19 mouse cellular contexts compared by ENCODE assay signal in the genomic region with DNA sequence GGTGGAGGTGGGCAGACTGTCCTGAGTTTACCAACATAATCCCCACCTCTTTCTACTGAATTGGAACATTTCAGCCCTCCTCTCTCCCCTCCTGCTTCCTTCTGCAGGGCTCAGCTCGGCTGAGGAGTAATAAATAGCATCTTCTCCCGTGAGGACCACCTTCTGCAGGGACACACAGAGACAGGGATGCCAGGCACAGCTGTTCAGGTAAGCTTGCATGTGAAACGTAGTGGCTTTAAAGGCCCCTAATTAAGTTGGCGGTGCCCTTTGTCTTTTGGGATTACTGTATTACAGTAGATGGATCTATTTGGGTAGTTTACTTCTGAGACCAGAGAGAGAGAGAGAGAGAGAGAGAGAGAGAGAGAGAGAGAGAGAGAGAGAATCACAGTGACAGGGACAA.
DNase-seq lines count a peak whose midpoint lies in the region; ATAC-seq lines count a peak whose summit lies in the region.
"Had no signal": no experiment of that assay in that cellular context is flagged by ENCODE, and none has a peak within 500 bp of the region (broad histone marks: within the 10 kb centered on the region; RNA-seq: fewer than 3 reads in every experiment).

No protein-coding gene starts in this region.

- no peak overlapping the region for H3K27ac ChIP-seq in embryonic facial prominence, embryonic 14.5 days (replicated peaks; ENCODE audit: low read depth, low read length)
- H3K27ac ChIP-seq in embryonic facial prominence, embryonic 10.5 days (replicated peaks) = no peak overlapping the region
- no peak overlapping the region for H3K27ac ChIP-seq in embryonic facial prominence, embryonic 15.5 days (replicated peaks)

- 35% methylated on average over 4 of the region's 4 CpGs for WGBS in embryonic facial prominence, embryonic 14.5 days
- whole genome bisulfite sequencing in embryonic facial prominence, embryonic 10.5 days = 57% methylated on average over 4 of the region's 4 CpGs
- 48% methylated on average over 4 of the region's 4 CpGs for WGBS in embryonic facial prominence, embryonic 15.5 days

- H3K9ac ChIP-seq in embryonic facial prominence, embryonic 14.5 days (ENCODE audit: low read depth, low read length) = no peak overlapping the region; the same call in 1 of the 2 replicates
- H3K9ac ChIP-seq in embryonic facial prominence, embryonic 15.5 days = no peak overlapping the region

- H3K36me3 ChIP-seq in embryonic facial prominence, embryonic 14.5 days (ENCODE audit: control insufficient read depth, insufficient read depth, low read length) = no peaks in the 10 kb centered on the region
- no peaks in the 10 kb centered on the region for H3K36me3 ChIP-seq in embryonic facial prominence, embryonic 10.5 days (replicated peaks)
- no peaks in the 10 kb centered on the region for H3K36me3 ChIP-seq in embryonic facial prominence, embryonic 15.5 days
- H3K36me3 ChIP-seq: G1E had no signal

- no peaks in the 10 kb centered on the region for H3K27me3 ChIP-seq in embryonic facial prominence, embryonic 14.5 days (replicated peaks; ENCODE audit: control insufficient read depth, insufficient read depth, low read length)
- H3K27me3 ChIP-seq in embryonic facial prominence, embryonic 10.5 days (replicated peaks; ENCODE audit: low read depth, poor library complexity, severe bottlenecking) = no peaks in the 10 kb centered on the region
- no peaks in the 10 kb centered on the region for H3K27me3 ChIP-seq in embryonic facial prominence, embryonic 15.5 days
- H3K27me3 ChIP-seq: CH12.LX had no signal

- H3K9me3 ChIP-seq in embryonic facial prominence, embryonic 14.5 days (ENCODE audit: control insufficient read depth, low read length) = no peaks in the 10 kb centered on the region
- H3K9me3 ChIP-seq in embryonic facial prominence, embryonic 10.5 days = no peaks in the 10 kb centered on the region
- no peaks in the 10 kb centered on the region for H3K9me3 ChIP-seq in embryonic facial prominence, embryonic 15.5 days (replicated peaks)
- H3K9me3 ChIP-seq: G1E had no signal

- H3K4me2 ChIP-seq in embryonic facial prominence, embryonic 14.5 days (ENCODE audit: low read depth, low read length) = no peak overlapping the region
- H3K4me2 ChIP-seq in embryonic facial prominence, embryonic 15.5 days (replicated peaks) = no peak overlapping the region

- no peak overlapping the region for H3K4me3 ChIP-seq in embryonic facial prominence, embryonic 14.5 days (ENCODE audit: low read depth, low read length)
- H3K4me3 ChIP-seq in embryonic facial prominence, embryonic 10.5 days = no peak overlapping the region
- H3K4me3 ChIP-seq in embryonic facial prominence, embryonic 15.5 days (replicated peaks) = no peak overlapping the region

- no peaks in the 10 kb centered on the region for H3K4me1 ChIP-seq in embryonic facial prominence, embryonic 14.5 days (ENCODE audit: control insufficient read depth, insufficient read depth, low read length)
- peaks cover 12% of the 10 kb centered on the region; the same call in 1 of the 2 replicates for H3K4me1 ChIP-seq in embryonic facial prominence, embryonic 10.5 days
- no peaks in the 10 kb centered on the region for H3K4me1 ChIP-seq in embryonic facial prominence, embryonic 15.5 days

- peak; percentile 62; the same call in 1 of the 2 replicates for ATAC-seq in embryonic facial prominence, embryonic 14.5 days (ENCODE audit: low read depth)
- ATAC-seq in embryonic facial prominence, embryonic 15.5 days (ENCODE audit: insufficient number of reproducible peaks, low FRiP score, low TSS enrichment, low read depth) = peak; percentile 63; the same call in 1 of the 2 replicates
- ATAC-seq: activated CD4-positive, CD25-positive, alpha-beta regulatory T cell, adult 4 months; CD4-positive, CD25-positive, alpha-beta regulatory T cell, adult 4 months; Patski had no signal

- DNase-seq in embryonic facial prominence, embryonic 14.5 days (ENCODE audit: low spot score) = peak; percentile 41
- no peak for DNase-seq in embryonic facial prominence, embryonic 10.5 days (ENCODE audit: low spot score)
- DNase-seq in retina, embryonic 14.5 days (ENCODE audit: low spot score) = no peak
- DNase-seq: adrenal gland, adult 2 months; adrenal gland, adult 8-10 months; adrenal gland, postnatal 10 days; adrenal gland, postnatal 14 days; adrenal gland, postnatal 25 days; adrenal gland, postnatal 36 days; B cell, adult 2 months; cerebellum, adult 11 months; cerebellum, adult 11-12 months; cerebellum, adult 18-20 months had no signal
